Mouse (Mus musculus) ES-Bruce4 (cell line): ENCODE data around the gene Mrpl22. TPM values are rescaled to one million over a fixed set of nuclear protein-coding genes. Genes with fewer than 3 reads are reported as not detected.
A peak's percentile ranks its signal among the peaks of the same experiment; 100 is the strongest.

Experiments
- H3K27ac ChIP-seq: 2 replicates; pipeline ENCODE4 v1.5.1; 2012; ENCODE audit warnings: low read length, inconsistent platforms; ENCODE audit not compliant: insufficient read depth
- H3K27me3 ChIP-seq: 2 replicates; pipeline ENCODE4 v1.6.1; 2012; ENCODE audit warnings: mild to moderate bottlenecking, low read length, inconsistent platforms; ENCODE audit not compliant: control insufficient read depth, poor library complexity, insufficient read depth, severe bottlenecking
- H3K36me3 ChIP-seq: 2 replicates; pipeline ENCODE4 v1.6.1; 2012; ENCODE audit warnings: inconsistent platforms, mild to moderate bottlenecking, low read length, moderate library complexity; ENCODE audit not compliant: control insufficient read depth, poor library complexity, insufficient read depth, severe bottlenecking
- H3K4me1 ChIP-seq: one replicate; pipeline ENCODE4 v1.8.1; 2011; ENCODE audit warnings: low read length; ENCODE audit not compliant: control insufficient read depth, insufficient read depth
- H3K4me3 ChIP-seq: 2 replicates; pipeline ENCODE4 v1.5.1; 2011; ENCODE audit warnings: low read depth, mild to moderate bottlenecking, low read length
- H3K9ac ChIP-seq: 2 replicates; pipeline ENCODE4 v1.6.1; 2012; ENCODE audit warnings: low read depth, mild to moderate bottlenecking, inconsistent platforms; ENCODE audit not compliant: poor library complexity, severe bottlenecking
- H3K9me3 ChIP-seq: replicated peaks from 2 replicates; pipeline ENCODE4 v1.6.1; 2012; ENCODE audit warnings: mild to moderate bottlenecking, low read length, inconsistent platforms; ENCODE audit not compliant: control insufficient read depth, poor library complexity, insufficient read depth, severe bottlenecking
- CTCF ChIP-seq: IDR thresholded peaks from one replicate; pipeline ENCODE4 v1.8.1; 2011; ENCODE audit warnings: low read depth, low read length
- EP300 ChIP-seq: IDR thresholded peaks from 2 replicates; pipeline ENCODE4 v1.6.1; 2011; ENCODE audit warnings: low read depth, low read length; ENCODE audit not compliant: insufficient read depth
- POLR2A ChIP-seq: IDR thresholded peaks from one replicate; pipeline ENCODE4 v1.8.1; 2011; ENCODE audit warnings: low read length; ENCODE audit not compliant: insufficient read depth
- polyA plus RNA-seq: library from polyadenylated mRNA; stranded (reverse); fragments of >200 nt; gene quantifications from 2 replicates; pipeline ENCODE4 v1.2.4, GENCODE M21; 2011; ENCODE audit warnings: low read depth; ENCODE audit not compliant: missing spikeins, insufficient read depth, insufficient read length

Gene Mrpl22
- polyA plus RNA-seq: 61.9 and 66.8 TPM in 2 replicates

GRCm38 (mm10) chr11:58171459-58172091 is at the start of gene Mrpl22:
Mrpl22 (plus strand) TSS chr11:58171661.
- peaks cover 13% of the 10 kb centered on the region for H3K36me3 ChIP-seq
- H3K27ac ChIP-seq: no peak within 1 kb of the TSS
- no peaks in the 10 kb centered on the region for H3K27me3 ChIP-seq
- H3K4me3 ChIP-seq: peak within 1 kb of the TSS; percentile 91
- TF ChIP-seq POLR2A (no peak), EP300 (no peak), CTCF (no peak)
- H3K9ac ChIP-seq: peak within 1 kb of the TSS; percentile 87
- H3K9me3 ChIP-seq: no peaks in the 10 kb centered on the region
- H3K4me1 ChIP-seq: no peaks in the 10 kb centered on the region

- no peak overlapping the region for H3K4me3 ChIP-seq
- peaks cover 70% of the 10 kb centered on the region for H3K36me3 ChIP-seq
- no peaks in the 10 kb centered on the region for H3K27me3 ChIP-seq
- no peaks in the 10 kb centered on the region for H3K4me1 ChIP-seq
- no peak overlapping the region for H3K9ac ChIP-seq
- TF ChIP-seq CTCF (no peak), POLR2A (no peak), EP300 (no peak)
- H3K9me3 ChIP-seq: no peaks in the 10 kb centered on the region
- H3K27ac ChIP-seq: no peak overlapping the region
These were observed 47.8 kb upstream of the Mrpl22 start for GRCm38 (mm10) chr11:58123711-58124110.

GRCm38 (mm10) chr11:58125021-58125420 is 46.4 kb upstream of the Mrpl22 start:
- Histone ChIP-seq H3K4me1 (no peaks in the 10 kb centered on the region), H3K36me3 (peaks cover 77% of the 10 kb centered on the region), H3K27me3 (no peaks in the 10 kb centered on the region), H3K27ac (no peak overlapping the region), H3K4me3 (no peak overlapping the region), H3K9ac (no peak overlapping the region), H3K9me3 (no peaks in the 10 kb centered on the region)
- TF ChIP-seq POLR2A (no peak), EP300 (no peak), CTCF (no peak)

- TF ChIP-seq CTCF: no peak
- TF ChIP-seq POLR2A: no peak
- no peak for TF ChIP-seq EP300
- H3K4me1 ChIP-seq: no peaks in the 10 kb centered on the region
- no peak overlapping the region for H3K9ac ChIP-seq
- peaks cover 77% of the 10 kb centered on the region for H3K36me3 ChIP-seq
- H3K4me3 ChIP-seq: no peak overlapping the region
- no peak overlapping the region for H3K27ac ChIP-seq
- H3K27me3 ChIP-seq: no peaks in the 10 kb centered on the region
- no peaks in the 10 kb centered on the region for H3K9me3 ChIP-seq
These were observed 44.9 kb upstream of the Mrpl22 start for GRCm38 (mm10) chr11:58126397-58127160.

GRCm38 (mm10) chr11:58127544-58127943 is 43.9 kb upstream of the Mrpl22 start:
- H3K9ac ChIP-seq: no peak overlapping the region
- H3K27ac ChIP-seq: no peak overlapping the region
- H3K36me3 ChIP-seq: peaks cover 78% of the 10 kb centered on the region
- H3K4me1 ChIP-seq: no peaks in the 10 kb centered on the region
- H3K4me3 ChIP-seq: no peak overlapping the region
- H3K27me3 ChIP-seq: no peaks in the 10 kb centered on the region
- H3K9me3 ChIP-seq: no peaks in the 10 kb centered on the region
- TF ChIP-seq CTCF (no peak), POLR2A (no peak), EP300 (no peak)

GRCm38 (mm10) chr11:58129302-58129843 is 42.1 kb upstream of the Mrpl22 start:
- TF ChIP-seq POLR2A (no peak), CTCF (no peak), EP300 (no peak)
- H3K4me3 ChIP-seq: no peak overlapping the region

More at GRCm38 (mm10) chr11:58129302-58129843, 42.1 kb upstream of the Mrpl22 start:
- Histone ChIP-seq H3K36me3 (peaks cover 80% of the 10 kb centered on the region), H3K4me1 (no peaks in the 10 kb centered on the region), H3K27me3 (no peaks in the 10 kb centered on the region), H3K27ac (no peak overlapping the region), H3K9ac (no peak overlapping the region), H3K9me3 (no peaks in the 10 kb centered on the region)
